Mouse (Mus musculus) retina, embryonic 14.5 days (tissue): ENCODE data around the gene Thap12.

Experiments used
- DNase-seq: peaks from one replicate; pipeline ENCODE4 v3.0.0-alpha.2; 2015; ENCODE audit warnings: low spot score

Gene Thap12

GRCm38 (mm10) chr7:98756556-98756955, 53.7 kb downstream of the Thap12 start:
- no peak for DNase-seq

GRCm38 (mm10) chr7:98760126-98760525, 57.2 kb downstream of the Thap12 start:
- no peak for DNase-seq

- DNase-seq = no peak
Observed at GRCm38 (mm10) chr7:98763911-98764310, 61.0 kb downstream of the Thap12 start.

DNA sequence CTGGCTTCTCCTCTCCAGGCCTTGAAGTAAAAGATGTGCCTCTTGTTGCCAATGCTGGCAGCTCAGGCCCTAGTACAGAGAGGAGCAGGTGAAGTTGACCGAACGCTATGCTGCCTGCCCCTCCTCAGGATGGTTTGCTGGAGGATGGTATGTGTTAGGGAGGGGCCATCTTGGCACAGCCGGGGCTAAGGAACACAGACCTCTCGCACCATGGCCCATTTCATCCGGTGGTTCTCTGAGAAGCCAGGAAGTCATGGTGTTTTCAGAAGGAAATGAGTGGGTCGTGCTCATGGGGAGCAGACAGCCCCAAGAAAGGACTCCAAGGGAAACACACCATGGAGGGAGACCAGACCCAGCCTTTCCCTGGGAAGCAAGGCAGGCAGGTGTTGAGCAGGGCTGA, 64.4 kb downstream of the Thap12 start:
- DNase-seq = no peak
